Mouse (Mus musculus) spleen, postnatal 4 days (tissue): ENCODE results near the gene Wwox.

Source experiments
- DNase-seq, 2 experiments: peaks; one replicate each; pipeline ENCODE4 v3.0.0; 2022; ENCODE audit warnings: low spot score in 2 of 2

Gene Wwox

GRCm38 (mm10) chr8:115333972-115334371, 894.5 kb downstream of the Wwox start:
- no peak for DNase-seq

- no peak for DNase-seq
Observed at GRCm38 (mm10) chr8:115336361-115336760, 896.9 kb downstream of the Wwox start.

DNA sequence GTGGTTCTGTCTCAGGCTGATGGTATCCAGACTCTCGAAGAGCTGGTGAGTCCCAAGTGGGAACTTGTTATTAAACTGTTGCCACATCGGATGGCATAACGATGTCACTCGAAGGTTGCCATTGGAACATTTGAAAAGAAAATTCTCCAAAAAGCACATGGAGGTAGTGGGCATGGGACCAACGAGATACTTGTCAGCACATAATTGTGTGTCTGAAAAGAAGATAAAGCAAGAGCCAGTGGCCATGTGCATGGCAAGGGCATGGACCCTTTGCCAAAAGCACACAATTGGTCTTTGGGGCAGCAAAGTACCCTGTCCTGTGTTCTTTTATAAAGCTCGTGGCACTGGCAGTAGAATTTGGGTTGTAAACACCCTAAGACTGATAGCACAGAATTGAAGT, 909.2 kb downstream of the Wwox start:
- no peak for DNase-seq

DNA sequence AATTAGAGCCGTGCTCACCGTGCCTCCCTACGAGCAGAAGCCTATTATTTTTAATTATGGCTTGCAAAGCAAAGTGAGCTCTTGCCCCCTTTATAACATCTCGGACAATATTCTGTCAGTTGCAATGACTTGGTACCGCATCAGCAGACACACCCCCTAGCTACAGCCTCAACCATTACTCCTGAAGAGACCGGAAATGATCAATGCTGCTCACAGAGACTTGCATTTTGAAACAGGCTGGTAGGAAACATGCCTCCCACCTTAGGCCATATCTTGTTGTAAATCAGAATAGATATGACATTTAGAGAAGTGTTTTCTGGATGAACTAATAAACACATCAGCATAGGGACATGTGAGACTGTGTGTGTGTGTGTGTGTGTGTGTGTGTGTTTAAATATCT, 911.3 kb downstream of the Wwox start:
- DNase-seq, result no peak

DNA sequence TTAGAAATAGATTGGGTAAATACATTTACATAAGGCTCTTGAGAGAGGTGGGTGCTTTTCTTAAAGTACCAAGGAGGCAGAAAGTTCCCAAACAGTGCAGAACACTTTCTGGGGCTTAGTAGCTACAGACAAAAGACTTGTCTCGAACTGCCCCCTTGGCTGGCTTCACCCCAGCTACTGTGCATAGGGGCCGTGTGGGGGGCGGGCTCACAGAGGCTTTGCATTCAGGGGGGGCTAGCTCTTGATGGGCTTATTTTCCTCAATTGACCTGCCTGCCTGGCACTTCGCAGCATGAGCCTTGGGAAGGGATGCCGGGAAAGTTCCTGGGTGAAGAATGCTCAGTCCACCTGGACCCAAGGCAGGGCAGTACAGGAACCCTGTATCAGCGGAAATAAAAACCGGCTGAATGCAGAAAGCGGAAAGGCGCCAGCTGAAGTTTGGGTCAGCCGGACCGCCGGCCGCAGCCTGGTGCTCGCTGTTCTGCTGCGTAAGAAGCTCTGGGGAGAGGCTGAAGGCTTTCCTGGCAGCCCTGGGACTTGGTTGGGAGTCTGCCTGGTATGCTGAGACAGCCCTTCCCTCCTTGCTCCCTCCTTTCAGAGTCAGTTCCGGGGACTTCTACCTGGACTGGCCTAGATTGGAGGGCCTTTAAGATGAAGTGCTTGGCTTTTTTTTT, 918.3 kb downstream of the Wwox start:
- DNase-seq, result no peak

DNA sequence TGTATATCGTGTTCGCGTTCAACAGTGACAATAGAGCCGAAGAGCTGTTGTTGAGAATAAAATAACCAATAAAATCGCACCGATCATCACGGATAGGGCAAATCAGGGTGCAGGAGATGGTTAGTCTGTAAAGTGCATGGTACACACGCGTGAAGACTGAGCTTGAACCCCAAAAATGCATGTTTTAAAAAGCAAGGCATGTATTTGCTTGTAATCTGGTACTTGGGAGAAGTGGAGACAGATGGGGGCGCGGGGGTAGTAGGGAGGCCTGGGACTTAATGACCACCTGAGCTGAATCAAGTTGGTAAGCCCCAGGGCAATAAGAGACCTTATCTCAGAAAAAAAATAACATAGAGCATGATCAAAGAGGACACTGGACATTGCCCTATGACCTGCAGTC, 919.0 kb downstream of the Wwox start:
- no peak for DNase-seq

- no peak for DNase-seq
Observed at GRCm38 (mm10) chr8:115359701-115360100, 920.2 kb downstream of the Wwox start.

GRCm38 (mm10) chr8:115362518-115362917, 923.1 kb downstream of the Wwox start:
- DNase-seq, result no peak

DNA sequence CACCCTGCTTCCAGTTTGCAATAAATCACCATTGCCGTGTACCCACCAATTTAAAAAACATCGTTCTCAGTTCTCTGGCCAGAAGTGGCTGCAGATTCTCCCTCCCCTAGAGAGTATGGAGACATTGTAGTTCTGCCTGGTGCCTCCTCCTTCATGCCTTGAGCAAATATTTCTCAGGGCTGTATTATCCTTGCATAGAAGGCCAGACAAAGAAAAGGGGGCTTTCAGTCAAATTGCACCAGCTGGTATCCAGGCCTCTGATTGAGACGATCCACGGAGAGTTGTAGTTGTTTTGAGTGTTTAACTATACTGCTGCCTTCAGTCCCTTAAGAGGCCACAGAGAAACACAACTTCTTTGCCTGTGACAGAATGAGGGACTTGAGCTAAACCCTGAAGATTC, 935.5 kb downstream of the Wwox start:
- DNase-seq, result no peak

GRCm38 (mm10) chr8:115375361-115376047, 936.0 kb downstream of the Wwox start:
- DNase-seq, result no peak

DNA sequence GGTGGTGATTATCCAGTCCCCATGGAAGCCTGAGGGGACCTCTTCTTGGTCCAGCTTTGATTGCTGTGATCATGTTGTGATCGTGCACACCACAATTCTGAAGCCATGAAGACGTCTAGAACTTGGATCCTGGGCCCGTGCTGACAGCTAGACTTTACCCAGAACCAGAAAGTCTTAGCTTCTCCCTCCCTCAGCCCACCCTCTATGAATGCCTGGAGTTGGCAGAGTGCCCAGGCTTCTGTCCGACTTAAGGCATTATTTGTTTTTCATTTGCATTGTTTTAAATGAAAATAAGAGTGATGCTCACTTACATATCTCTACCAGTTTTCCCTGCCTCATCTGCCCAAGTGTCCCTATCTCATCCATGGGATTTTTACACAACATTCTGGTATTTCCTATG, 937.9 kb downstream of the Wwox start:
- DNase-seq, result no peak

- DNase-seq, result no peak
Observed at GRCm38 (mm10) chr8:115380017-115380416, 940.6 kb downstream of the Wwox start.

DNA sequence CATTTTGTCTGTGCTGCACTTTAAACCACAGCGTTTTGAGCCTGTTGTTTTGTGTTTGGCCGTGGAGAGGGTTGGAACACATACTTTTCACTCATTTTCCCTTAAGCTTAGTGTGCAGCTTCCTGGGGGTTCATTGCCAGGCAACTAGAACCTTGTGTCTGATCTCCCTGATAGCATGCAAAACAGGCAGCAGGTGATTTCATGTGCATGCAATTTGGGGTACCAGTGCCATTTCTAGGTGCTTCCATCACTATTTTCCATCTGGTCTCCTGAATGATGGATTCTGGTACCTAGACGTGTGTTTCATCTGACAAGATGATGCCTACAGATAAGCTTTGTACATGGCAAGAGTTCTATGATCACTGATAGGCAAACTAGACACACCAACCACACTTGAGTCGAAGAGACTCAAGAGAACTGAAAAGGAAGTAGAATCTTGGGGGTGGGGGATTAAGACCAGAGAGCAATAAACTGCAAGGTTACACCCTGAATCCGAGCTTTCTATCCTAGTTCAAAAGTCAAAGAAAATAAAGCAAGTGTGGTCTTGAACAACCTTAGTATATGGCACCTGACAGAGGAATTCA, 951.6 kb downstream of the Wwox start:
- no peak for DNase-seq

GRCm38 (mm10) chr8:115395840-115396239, 956.4 kb downstream of the Wwox start:
- DNase-seq, result no peak

DNA sequence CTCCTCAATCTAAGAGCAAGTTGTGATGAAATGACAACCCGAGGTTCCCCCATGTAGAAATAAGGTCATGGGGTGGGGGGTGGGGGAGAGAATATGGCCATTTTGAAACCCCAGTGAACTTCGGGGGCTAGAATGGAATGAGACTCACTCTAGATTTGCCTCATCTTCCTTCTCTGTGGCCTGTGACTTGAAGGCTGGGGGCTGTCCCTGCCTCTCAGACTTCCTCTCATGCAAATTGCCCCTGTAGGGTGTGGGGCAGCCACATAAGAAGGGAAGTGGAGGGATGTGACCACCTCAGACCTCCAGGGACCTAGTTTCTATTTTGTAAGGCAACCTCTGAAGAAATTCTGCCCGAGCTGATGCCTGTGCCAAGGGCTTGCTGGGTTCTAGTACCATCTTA, 958.5 kb downstream of the Wwox start:
- peak; percentile 56 to 68 for DNase-seq

DNA sequence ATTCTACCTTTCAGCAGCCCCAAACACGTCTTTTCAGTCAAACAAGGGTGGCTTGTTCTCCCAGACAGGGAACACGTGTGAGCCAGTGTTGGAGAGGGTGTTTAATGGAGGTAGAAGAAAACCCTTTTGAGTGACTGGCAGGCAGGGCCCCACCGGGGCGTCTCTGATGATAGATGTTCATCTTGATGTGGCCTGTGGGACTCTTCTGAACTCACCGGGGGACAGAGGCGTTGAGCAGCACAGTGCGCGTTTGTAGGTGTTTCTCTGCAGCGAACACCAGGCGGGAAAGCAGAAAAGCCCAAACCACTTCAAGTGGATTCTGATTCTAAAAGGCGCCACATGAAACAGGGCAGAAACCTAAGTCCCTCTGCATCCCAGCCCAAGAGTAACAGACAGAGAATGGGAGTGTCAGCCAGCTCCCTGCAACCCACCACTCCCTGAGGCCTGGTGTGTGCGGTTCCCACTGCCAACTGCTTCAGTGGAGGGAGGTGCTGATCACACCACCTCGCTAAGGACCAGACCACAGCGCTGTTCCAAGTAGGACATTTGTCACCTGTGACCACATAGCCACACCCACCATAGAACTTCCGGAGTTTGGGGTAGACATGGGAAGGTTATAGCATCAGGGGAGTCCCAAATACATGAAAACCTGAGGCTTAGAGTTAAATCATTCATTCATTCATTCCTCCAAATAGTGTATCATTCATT, 960.7 kb downstream of the Wwox start:
- no peak for DNase-seq
